Mouse (Mus musculus) right cerebral cortex, postnatal 10 days (tissue): ENCODE measurements around the gene Ap3m1.
"Not testable (repeated sequence)": the region's sequence is repeated elsewhere in the genome, so short reads cannot be mapped to it uniquely, and the experiment has no call there.

Source experiments
- DNase-seq, 2 experiments: peaks; one replicate each; pipeline ENCODE4 v3.0.0; 2021; ENCODE audit warnings: low spot score in 2 of 2

Gene Ap3m1

GRCm38 (mm10) chr14:21052112-21052780 lies at the start of gene Ap3m1, which contains the start of gene Adk:
Gene Ap3m1, minus strand, starts transcription at chr14:21052508.
Gene Adk, plus strand, starts transcription at chr14:21052574.
- peak; percentile 95 to 96 for DNase-seq

GRCm38 (mm10) chr14:21101562-21101961 lies 49.3 kb upstream of the Ap3m1 start:
- peak in 1 of 2 experiments; percentile 40 for DNase-seq

GRCm38 (mm10) chr14:21100876-21101275 lies 48.6 kb upstream of the Ap3m1 start:
- DNase-seq, result no peak

GRCm38 (mm10) chr14:21099371-21099770 lies 47.1 kb upstream of the Ap3m1 start:
- DNase-seq, result peak; percentile 37 to 51

GRCm38 (mm10) chr14:21096689-21097088 lies 44.4 kb upstream of the Ap3m1 start:
- DNase-seq, result no peak

- DNase-seq, result no peak
Measured at GRCm38 (mm10) chr14:21096279-21096678, 44.0 kb upstream of the Ap3m1 start.

- not testable (repeated sequence) for DNase-seq
Measured at GRCm38 (mm10) chr14:21094161-21094560, 41.9 kb upstream of the Ap3m1 start.

- no peak for DNase-seq
Measured at GRCm38 (mm10) chr14:21090930-21091486, 38.7 kb upstream of the Ap3m1 start.

- no peak for DNase-seq
Measured at GRCm38 (mm10) chr14:21090400-21090799, 38.1 kb upstream of the Ap3m1 start.

GRCm38 (mm10) chr14:21088731-21089130 lies 36.4 kb upstream of the Ap3m1 start:
- no peak for DNase-seq

GRCm38 (mm10) chr14:21087390-21088060 lies 35.2 kb upstream of the Ap3m1 start:
- no peak for DNase-seq

- DNase-seq, result no peak
Measured at GRCm38 (mm10) chr14:21086827-21087351, 34.6 kb upstream of the Ap3m1 start.

- no peak for DNase-seq
Measured at GRCm38 (mm10) chr14:21086106-21086505, 33.8 kb upstream of the Ap3m1 start.

GRCm38 (mm10) chr14:21085666-21086065 lies 33.4 kb upstream of the Ap3m1 start:
- DNase-seq, result no peak

GRCm38 (mm10) chr14:21082823-21083222 lies 30.5 kb upstream of the Ap3m1 start:
- no peak for DNase-seq

- DNase-seq, result no peak
Measured at GRCm38 (mm10) chr14:21078511-21078910, 26.2 kb upstream of the Ap3m1 start.

GRCm38 (mm10) chr14:21077939-21078338 lies 25.6 kb upstream of the Ap3m1 start:
- no peak for DNase-seq

- no peak for DNase-seq
Measured at GRCm38 (mm10) chr14:21076501-21077194, 24.3 kb upstream of the Ap3m1 start.

- DNase-seq, result peak; percentile 90 to 91
Measured at GRCm38 (mm10) chr14:21075751-21076500, 23.6 kb upstream of the Ap3m1 start.

- DNase-seq, result no peak
Measured at GRCm38 (mm10) chr14:21074398-21075320, 22.4 kb upstream of the Ap3m1 start.
